Mouse (Mus musculus): ENCODE results near the gene Fuom.
A peak's percentile ranks its signal among the peaks of the same experiment; 100 is the strongest.

DNA sequence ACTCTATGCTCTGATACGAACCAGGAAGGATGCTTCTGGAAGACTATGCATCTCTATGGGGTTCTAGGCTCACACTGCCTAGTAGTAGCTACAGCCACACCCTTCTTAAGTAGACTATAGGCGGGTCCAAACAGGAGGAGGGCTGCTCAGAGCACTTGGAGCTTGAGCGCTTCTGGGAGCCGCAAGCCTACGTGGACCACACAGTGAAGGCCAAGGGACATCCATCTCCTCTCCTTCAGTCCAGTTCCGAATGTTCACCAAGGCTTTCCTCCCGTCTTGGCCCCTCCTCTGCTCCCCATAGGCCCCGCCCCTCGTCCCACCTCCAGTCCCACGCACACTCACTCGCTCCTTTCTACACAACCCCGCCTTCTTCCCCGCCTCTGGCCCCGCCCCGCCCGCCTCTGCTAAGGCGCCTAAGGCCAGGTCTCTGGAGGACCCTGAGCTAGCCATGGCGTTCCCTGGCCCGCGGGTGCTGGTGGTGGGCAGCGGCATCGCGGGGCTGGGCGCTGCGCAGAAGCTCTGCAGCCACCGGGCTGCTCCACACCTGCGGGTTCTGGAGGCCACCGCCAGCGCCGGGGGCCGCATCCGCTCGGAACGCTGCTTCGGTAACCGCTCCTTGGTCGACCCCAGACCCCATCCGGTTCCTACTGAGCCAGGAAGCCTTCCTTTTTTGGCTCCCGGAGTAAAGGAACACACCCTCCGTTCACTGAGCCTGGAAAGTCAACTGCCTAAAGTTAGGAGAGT lies 23.2 kb upstream of the Fuom start:
- TF ChIP-seq POLR2A (IDR thresholded peaks at IDR 0.05; ENCODE audit: insufficient read length, low read depth) (peak; percentile 82), TCF12 (IDR thresholded peaks at IDR 0.05; ENCODE audit: insufficient read depth, poor library complexity, severe bottlenecking) (no peak), MYOD1 (IDR thresholded peaks at IDR 0.05; ENCODE audit: control insufficient read depth in 1 of 3, insufficient read length in 2 of 3, low read depth in 2 of 3) (no peak), MYOG (IDR thresholded peaks at IDR 0.05; ENCODE audit: control insufficient read depth in 1 of 3, insufficient read depth in 1 of 3, insufficient read length in 2 of 3, low read depth in 2 of 3) (no peak), POLR2AphosphoS2 (IDR thresholded peaks at IDR 0.05; ENCODE audit: insufficient read length, low read depth) (peak; percentile 59), MAX (IDR thresholded peaks at IDR 0.05; ENCODE audit: low read depth) (no peak), USF1 (IDR thresholded peaks at IDR 0.05; ENCODE audit: low read depth) (no peak), E2F4 (IDR thresholded peaks at IDR 0.05; ENCODE audit: insufficient read depth) (no peak), TCF3 (IDR thresholded peaks at IDR 0.05; ENCODE audit: insufficient read length, low read depth) (no peak), CEBPB (IDR thresholded peaks at IDR 0.05; ENCODE audit: insufficient read depth, poor library complexity, severe bottlenecking) (no peak), SRF (IDR thresholded peaks at IDR 0.05; ENCODE audit: control insufficient read depth, insufficient read length, low read depth) (no peak), REST (IDR thresholded peaks at IDR 0.05; ENCODE audit: insufficient read depth, insufficient read length) (no peak)
